Mouse (Mus musculus) heart, adult 18-20 months (tissue): Measurements from ENCODE around the gene Map2k6. TPM values are rescaled to one million over a fixed set of nuclear protein-coding genes. Genes with fewer than 3 reads are reported as not detected.

ENCODE experiments used
- DNase-seq, 2 experiments: peaks; one replicate each; pipeline ENCODE4 v3.0.0; 2021 to 2022; ENCODE audit warnings: mixed read lengths in 1 of 2
- total RNA-seq, 2 experiments: library from RNA; stranded (reverse); gene quantifications; 2 replicates each; pipeline ENCODE4 v1.2.3; 2021

Gene Map2k6
- total RNA-seq, 2 experiments from 2014 or later, result 4.2 to 5.8 TPM

DNA sequence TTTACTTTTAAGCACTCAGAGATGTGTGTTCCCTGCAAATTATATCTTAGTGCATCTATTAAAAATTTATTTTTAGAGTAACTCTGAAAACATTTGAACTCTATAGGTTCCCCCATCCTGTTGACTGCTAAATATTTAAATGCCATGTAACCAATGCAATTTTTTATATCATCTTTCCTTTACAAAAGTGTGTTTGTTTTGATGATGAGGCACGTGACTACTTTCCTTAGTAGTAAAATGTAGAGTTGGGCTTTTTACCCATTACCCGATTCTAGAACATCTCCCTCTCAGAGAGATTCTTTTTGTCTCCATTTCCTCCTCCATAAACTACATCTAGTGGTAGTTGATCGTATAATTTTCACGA is 51.8 kb downstream of the Map2k6 start:
- DNase-seq, result no peak

- no peak for DNase-seq
Observed at GRCm38 (mm10) chr11:110451590-110451989, 52.7 kb downstream of the Map2k6 start.

GRCm38 (mm10) chr11:110453445-110454154 is 54.7 kb downstream of the Map2k6 start:
- no peak for DNase-seq

GRCm38 (mm10) chr11:110457441-110457912 is 58.6 kb downstream of the Map2k6 start:
- DNase-seq, result no peak

- no peak for DNase-seq
Observed at GRCm38 (mm10) chr11:110460480-110460879, 61.6 kb downstream of the Map2k6 start.

GRCm38 (mm10) chr11:110461560-110462331 is 62.8 kb downstream of the Map2k6 start:
- DNase-seq, result no peak

GRCm38 (mm10) chr11:110462975-110463578 is 64.2 kb downstream of the Map2k6 start:
- no peak for DNase-seq

GRCm38 (mm10) chr11:110463801-110464200 is 64.9 kb downstream of the Map2k6 start:
- no peak for DNase-seq

DNA sequence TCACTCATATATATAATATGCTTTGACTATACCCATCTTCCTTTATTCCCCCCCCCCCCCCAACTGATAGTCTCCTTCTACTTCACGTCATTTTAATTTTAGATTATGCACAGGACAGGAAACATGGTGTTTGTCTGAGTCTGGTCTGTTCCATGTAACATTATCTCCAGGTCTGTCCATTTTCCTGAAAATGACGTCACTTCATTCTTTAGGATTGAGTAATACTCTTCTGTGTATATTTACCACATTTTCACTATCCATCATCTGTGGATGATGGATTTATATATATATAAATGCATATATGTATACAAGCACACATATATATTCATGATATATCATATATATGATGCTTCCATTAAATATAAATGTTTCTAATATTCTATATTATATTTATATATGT is 70.1 kb downstream of the Map2k6 start:
- no peak for DNase-seq

- no peak for DNase-seq
Observed at GRCm38 (mm10) chr11:110470561-110471273, 71.8 kb downstream of the Map2k6 start.

GRCm38 (mm10) chr11:110471362-110471761 is 72.4 kb downstream of the Map2k6 start:
- no peak for DNase-seq

- no peak for DNase-seq
Observed at GRCm38 (mm10) chr11:110472078-110472477, 73.2 kb downstream of the Map2k6 start.

DNA sequence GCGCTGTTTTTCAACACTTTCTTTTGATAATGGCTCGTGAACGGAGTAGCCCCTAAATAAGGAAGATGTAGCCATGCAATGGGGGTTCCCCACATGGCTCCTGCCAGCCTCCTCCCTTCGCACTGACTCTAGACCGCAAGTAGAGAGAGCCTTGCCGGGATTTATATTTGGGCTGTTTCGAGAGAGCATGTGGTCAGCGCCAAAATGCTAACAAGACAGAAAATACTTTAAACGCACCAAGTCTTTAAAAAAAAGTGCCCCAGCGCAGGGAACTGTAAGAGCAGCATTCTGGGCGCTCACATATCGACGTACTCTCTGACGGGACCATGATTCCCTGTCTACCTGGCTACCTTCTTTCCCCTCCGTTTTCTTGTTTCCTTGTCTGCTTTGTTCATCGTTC is 74.6 kb downstream of the Map2k6 start:
- no peak for DNase-seq

GRCm38 (mm10) chr11:110476361-110477151 is 77.6 kb downstream of the Map2k6 start:
- no peak for DNase-seq

- no peak for DNase-seq
Observed at GRCm38 (mm10) chr11:110477961-110478869, 79.3 kb downstream of the Map2k6 start.

- peak in 1 of 2 experiments; percentile 34 for DNase-seq
Observed at GRCm38 (mm10) chr11:110478978-110479384, 80.1 kb downstream of the Map2k6 start.

GRCm38 (mm10) chr11:110481406-110481805 is 82.5 kb downstream of the Map2k6 start:
- DNase-seq, result no peak

DNA sequence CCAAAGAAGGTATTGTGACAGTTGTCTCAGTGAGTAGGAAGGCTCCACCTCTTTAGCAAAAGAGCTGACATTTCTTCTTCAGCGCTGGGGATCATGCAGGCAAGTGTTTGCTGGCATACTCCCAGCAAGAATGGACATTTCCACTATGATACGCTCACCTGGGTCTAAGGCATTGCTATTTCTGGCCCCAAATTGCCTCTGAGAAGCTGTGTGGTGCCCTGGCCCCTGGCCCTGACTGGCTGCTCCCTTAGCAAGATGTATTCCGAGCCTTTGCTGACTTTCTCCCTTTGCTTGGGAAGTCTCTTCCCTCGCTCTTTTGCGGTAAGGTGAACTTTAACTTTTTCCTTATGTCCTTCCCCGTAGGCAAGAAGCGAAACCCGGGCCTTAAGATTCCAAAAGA is 83.3 kb downstream of the Map2k6 start:
- DNase-seq, result no peak

- DNase-seq, result no peak
Observed at GRCm38 (mm10) chr11:110482649-110483048, 83.7 kb downstream of the Map2k6 start.

- peak; percentile 43 to 74 for DNase-seq
Observed at GRCm38 (mm10) chr11:110483165-110483564, 84.2 kb downstream of the Map2k6 start.
